Mouse (Mus musculus) lung, postnatal 4 days (tissue): ENCODE measurements around the gene Slc9a3r1.

ENCODE experiments used
- DNase-seq, 2 experiments: peaks; one replicate each; pipeline ENCODE4 v3.0.0; 2021

Gene Slc9a3r1

DNA sequence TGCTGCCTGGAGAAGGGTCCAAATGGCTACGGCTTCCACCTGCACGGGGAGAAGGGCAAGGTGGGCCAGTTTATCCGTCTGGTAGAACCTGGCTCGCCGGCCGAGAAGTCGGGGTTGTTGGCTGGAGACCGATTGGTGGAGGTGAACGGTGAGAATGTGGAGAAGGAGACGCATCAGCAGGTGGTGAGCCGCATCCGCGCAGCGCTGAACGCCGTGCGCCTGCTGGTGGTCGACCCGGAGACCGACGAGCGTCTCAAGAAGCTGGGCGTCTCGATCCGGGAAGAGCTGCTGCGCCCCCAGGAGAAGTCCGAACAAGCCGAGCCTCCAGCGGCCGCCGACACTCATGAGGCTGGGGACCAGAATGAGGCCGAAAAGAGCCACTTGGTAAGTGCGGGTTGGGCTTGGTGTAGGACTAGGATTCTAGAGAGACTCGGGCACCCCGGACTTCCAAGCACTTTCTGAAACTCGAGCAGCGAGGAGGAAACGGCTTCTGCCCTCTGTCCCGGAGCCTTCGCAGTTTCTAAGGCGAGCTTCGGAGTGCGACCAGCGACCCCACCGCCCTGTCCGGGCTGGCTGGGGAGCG, 518 bp downstream of the Slc9a3r1 start:
- peak; percentile 58 to 62 for DNase-seq

DNA sequence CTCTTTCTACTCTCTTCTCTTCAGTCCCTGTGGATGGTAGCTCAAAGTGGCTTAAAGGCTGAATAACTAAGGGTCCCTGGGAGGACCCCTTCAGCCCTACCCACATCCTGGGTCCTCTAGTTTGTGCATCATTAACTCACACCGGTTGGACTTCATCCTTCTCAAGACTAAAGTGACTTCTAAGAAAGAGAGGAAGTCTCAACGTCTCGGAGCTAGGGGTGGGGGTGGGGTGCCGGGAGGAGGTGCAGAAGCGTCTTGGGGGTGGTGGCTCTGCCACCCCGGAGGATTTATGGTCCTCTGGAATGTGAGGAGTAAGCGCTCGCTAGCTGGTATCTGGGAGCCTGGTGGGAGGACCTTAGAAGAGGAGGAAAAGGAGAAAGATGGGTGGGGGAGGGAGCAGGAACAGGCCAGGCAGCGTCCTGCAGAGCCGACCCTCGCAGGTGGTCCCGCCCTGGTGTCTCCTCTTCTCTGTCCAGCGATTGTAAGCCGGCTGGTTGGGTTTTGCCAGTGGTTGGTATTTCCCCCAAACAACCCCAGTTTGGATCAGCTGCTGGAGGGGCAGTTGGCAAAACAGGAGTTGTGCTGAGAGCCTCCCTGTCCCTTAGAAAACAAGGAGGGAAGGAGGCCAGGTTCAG, 1.3 kb downstream of the Slc9a3r1 start:
- DNase-seq, result no peak

DNA sequence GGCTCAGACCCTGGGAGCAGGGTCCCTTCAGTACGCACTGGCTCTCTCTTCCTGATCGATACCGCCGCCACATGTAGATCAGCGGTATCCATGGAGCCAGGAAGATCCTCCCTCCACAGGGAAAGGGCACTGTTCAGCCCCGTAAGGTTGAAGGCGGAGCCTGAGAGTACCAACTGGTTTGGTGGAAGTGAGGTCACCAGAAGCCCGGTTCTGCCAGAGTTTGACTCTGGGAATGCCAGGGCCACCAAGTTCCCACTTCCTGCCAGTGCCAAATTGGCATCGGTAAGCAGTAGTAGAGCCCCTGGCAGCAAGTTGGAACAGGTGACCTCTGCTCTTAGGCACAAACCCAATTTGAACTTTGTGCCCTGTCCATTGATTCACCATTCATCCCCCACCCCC, 1.8 kb downstream of the Slc9a3r1 start:
- DNase-seq, result peak in 1 of 2 experiments; percentile 41

DNA sequence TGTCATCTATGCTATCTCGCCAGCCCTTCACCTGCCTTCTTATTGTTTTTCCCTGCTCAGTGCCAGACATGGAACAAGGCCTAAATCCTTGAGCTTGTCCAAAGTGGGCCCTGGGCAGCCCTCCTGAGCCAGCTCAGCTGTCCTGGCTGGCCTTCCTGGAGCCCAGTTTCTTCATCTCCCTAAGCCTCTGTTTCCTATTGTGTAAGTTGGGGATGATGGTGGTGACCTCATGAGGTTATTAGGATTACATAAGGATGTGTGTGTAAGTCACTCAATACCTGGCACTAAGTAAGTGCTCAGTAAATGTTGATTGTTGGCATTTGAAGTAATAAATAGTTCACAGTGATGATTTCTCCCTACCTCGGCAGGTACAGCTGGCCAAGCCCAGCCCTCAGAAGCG, 3.6 kb downstream of the Slc9a3r1 start:
- no peak for DNase-seq

DNA sequence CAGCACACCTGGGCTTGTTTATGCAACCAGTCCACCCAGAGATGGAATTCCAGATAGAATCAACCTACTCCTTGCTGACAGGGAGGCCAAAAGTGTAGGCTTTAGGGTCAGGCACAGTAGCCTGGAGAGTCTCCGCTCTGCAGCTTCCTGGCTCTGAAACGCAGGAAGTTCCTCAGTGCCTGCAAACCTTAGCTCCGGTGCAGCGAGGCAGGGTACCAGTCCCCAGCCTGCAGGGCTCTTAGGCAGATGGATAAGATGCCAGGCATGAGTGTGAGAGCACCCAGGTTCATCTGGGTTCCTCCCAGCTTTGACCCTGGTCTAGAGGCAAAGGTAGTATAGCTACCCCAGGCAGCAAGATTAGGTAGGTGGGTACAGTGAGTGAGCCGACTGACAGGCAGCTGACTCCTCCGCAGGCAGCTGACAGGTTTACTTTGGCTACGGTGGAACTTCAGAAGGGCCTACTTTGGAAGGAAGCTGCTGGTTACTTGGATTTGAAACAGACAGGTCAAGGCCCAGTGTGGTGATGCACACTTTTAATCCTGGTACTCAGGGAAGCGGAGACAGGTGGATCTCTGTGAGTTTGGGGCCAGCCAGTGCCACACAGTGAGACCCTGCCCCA, 4.6 kb downstream of the Slc9a3r1 start:
- DNase-seq, result no peak

DNA sequence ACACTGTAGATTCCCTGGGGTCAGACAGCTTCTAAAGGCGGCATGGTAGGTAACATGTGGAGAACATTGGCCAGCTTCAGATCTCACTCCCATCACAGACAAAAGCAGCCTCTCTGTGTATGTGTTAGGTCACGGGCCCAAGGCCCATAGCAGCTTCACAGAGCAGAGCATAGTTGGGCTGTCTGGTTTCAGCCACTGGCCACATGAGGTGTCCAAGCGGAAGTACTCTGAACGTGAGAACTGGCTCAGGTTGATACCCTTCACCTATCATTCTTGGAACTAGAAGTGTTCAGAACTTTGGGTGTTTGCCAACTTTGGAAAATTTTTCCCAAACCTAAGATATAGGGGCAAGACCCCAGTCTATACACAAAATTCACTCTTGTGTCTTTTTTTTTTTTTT, 6.3 kb downstream of the Slc9a3r1 start:
- no peak for DNase-seq

DNA sequence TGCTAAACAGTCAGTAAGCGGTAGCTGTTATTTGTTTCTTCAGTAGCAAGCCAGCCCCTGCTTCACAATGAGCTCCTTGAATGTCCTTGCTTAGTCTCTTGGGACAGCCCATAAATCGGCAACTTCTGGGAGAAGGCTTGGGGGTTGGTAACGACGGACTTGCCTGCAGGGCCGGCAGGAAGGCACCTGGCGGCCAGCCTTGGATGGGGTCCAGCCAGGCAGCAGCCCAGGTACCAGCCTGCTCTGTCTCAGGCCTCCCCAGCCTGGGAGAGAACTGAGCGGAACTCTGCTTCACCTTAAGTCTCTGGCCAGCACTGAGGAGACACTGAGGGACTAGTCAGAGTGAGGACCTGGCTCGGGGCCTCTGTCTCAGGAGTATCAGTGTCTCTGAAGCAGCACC, 8.0 kb downstream of the Slc9a3r1 start:
- no peak for DNase-seq

DNA sequence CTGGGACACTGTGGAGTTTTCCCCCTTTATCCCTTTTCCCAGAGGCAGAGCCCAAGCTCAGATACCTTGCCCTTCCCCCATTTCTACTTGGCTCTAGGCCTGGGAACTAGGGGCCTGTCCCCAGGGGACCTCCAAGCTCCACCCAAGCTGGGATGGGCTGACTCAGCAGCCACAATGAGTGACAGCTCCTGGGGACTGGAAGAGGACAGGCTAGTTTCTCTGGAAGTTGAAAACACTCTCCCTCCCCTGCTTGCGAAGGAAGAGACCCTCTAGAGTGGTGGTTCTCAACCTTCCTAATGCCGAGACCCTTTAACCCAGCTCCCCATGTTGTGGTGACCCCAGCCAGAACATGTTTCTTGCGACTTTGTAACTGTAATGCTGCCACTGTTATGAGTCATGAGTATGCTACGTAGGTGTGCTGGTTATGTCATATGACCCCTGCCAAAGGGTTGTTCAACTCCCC, 9.7 kb downstream of the Slc9a3r1 start:
- DNase-seq, result no peak

DNA sequence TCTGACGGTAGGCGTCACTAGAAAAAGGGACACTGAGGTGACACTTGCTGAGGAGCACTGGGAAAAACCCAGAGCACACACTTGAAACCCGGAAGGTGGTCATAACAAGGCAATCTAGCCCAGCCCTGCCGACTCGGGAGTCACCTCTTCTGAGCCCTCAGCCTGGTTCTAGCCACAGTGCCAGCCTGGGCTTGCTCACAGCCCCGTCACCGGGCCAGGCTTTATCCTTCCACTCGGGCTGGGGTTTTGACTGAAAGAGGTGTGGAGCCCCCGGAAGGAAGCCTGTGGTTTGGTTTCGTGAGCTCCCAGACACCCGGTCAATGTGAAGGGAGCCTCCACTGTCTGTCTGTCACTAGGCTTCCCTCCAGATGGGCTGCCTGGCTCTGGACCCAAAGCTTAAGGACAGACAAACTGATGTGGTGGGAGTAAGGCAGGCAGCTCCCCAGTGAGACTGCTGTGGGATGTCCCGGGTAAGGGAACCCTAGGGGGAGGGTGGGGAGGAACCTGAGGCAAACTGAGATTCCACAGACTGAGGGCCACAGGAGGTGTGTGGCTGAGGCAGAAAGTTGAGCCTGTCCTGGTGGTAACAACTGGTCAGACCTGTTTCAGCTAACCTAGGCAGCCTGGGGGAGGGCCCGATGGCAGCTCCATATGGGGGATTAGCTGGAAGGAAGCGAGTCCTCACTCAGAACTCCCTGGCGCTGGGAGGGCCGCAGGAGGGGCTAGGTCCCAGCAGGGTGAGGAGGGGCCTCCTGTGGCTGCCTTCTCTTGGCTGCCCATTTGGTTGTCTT, 10.6 kb downstream of the Slc9a3r1 start:
- DNase-seq, result peak; percentile 43 to 63

DNA sequence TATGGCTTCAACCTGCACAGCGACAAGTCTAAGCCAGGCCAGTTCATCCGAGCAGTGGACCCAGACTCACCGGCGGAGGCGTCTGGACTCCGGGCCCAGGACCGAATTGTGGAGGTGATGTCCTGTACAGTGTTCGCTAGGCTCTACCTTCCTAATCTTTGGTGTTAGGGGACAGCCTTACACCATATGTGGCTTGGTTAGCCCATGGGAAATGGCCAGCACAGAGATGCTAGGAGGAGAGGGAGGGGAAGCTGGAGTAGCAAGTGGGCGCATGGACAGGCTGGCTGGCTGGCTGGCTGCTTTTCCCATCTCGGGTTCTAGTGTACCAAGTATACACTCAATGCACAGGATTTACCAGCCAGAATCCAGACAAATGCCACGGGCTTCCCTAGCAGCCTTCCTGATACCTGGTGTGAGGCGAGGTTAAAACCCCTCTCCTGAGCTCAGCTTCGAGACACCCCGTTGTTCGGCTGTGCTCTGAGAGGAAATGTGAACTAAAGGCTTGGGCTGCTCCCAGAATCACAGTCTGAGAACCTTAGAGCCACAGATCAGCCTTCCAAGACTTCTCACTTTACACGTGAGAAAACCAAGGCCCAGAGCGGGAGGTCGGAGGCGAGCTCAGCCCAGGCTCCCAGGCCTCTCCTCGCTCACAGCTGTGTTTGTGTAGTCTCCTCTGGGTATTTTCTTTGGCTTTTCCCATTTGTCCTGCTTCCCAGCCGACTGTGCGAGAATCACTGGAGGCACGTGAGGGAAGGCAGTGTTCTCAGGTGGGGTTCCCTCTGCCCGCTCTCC, 13.5 kb downstream of the Slc9a3r1 start:
- no peak for DNase-seq

DNA sequence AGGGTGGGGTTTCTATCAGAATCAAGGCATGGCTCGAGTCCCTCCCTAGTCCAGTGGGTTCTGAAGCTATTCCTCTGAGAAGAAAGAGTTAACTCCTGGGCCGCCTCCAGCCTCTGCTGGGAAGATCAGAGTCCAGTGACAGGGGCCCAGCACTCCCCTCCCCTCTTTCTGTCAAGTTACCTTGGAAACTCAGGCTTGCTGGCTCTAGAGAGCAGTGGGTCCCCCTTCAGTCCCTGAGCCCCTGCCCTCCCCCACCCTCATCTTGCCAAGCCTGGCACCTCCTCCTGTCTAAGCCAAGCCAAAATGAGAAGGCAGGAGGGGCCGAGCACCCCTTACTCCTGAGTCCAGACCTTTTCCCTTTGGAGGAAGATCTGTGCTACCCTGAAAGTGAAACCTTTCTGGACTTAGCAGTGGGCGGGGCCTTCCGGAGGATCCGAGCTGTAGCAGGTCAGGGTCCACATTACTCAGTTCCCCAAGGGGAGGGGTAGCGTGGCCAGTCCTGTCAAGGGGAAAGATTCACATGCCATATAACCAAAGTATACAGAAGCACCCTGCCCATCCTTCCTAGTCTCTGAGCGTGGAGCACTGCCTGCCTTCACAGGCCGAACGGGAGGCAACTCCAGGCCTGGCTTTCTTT, 14.5 kb downstream of the Slc9a3r1 start:
- no peak for DNase-seq

DNA sequence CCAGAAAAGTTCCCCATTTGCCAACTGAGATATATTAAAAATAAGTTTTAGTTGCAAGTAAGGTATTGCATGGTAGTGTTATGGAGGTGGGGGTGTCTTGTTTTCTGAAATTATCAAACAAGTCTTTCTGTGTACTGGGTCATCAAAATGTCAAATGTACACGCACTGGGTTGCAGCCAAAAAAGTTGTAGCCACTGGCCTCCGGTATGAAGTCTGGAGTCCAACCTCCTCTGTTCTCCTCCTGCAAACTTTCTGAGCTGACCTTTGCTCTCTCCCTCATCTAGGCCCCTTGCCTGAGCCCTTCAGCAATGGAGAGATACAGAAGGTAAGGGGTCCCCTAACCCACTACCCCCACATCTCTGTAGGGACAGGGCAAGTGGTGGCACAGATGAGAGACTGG, 15.6 kb downstream of the Slc9a3r1 start:
- DNase-seq, result no peak

DNA sequence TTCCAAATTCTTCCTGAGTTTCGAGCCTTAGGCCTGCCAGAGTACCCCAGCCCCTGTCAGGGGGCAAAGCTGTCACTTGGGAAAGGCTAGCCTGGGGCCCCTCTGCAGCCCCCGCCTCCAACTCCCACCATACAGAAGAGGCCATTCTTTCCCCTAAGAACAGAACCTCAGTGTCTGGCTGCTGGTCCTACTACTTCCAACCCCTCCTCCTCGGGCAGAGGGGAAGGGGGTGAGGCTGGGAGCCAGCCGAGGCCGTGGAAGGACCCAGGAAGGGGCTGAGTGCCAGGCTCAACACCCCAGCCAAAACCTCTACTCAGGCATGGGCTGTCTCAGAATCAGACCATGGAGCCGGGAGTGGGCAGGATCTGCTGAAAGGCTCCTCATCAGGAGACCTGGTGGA, 16.1 kb downstream of the Slc9a3r1 start:
- DNase-seq, result no peak

DNA sequence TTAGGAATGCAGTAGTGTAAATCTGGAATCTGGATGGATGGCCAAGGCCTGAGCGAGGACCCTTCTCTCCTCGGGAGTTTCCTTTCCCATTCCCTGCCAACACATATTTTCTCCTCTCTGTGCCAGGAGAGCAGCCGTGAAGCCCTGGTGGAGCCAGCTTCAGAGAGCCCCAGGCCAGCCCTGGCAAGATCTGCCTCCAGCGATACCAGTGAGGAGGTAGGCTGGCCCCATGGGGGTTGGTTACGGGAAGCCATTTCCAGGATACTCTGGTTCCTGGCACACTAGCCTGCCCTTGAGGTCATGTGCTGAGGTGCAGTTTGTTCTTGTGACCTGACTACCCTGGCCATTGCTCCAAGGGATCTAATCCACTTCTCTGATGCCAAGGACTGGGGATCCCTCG, 16.7 kb downstream of the Slc9a3r1 start:
- DNase-seq, result no peak

DNA sequence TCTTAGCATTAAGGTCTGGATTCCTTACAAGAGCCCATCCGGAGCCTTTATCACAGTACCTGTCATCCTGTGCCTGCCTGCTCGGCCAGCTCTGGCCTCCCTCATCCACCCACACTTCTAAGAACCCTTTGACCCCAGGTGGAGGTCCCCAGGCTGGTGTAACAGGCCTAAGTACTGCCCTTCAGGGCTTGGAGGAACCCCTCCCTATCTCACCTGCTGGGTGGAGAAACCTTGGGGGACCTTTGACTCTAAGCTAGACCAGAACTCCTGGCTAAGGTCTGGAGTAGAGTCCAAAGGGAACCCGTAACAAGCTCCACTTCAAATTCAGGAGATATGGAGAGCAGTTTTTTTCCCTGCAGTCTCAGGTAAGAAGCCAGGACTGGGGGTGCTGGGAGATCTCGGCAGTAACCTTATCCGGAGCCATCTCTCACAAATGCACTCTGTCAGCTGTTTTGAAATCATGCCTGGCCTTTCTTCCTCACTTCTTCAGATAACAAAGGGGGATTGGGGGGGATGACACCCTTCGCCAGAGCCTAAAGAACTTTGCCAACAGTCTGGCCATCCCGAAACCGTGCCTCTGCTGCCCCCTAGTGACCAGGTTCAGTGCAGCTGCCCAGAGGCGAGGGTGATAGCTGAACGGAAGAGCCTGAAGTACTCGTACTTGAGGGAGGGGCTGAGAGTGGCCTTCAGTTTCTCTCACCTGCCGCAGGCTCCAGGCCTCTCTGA, 18.9 kb downstream of the Slc9a3r1 start:
- peak; percentile 79 to 91 for DNase-seq

DNA sequence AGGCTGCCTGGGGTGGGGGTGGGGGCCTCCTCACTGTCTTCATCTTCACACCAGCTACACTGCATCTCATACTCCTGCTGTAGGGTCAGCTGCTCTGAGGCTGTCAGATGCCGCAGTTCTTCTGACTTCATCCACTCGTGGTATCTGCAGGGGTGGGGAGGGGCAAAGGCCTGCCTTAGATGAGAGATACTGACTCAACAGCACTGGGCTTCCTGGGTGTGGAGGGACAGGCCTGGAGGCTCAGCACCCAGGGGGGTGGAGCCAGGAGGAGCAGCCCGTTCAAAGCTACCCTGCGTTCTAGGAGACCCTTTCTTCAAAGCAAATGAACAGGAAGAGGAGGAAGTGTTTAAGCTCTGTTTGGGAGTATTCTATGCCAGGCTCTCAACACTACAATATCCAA, 21.8 kb downstream of the Slc9a3r1 start:
- no peak for DNase-seq

DNA sequence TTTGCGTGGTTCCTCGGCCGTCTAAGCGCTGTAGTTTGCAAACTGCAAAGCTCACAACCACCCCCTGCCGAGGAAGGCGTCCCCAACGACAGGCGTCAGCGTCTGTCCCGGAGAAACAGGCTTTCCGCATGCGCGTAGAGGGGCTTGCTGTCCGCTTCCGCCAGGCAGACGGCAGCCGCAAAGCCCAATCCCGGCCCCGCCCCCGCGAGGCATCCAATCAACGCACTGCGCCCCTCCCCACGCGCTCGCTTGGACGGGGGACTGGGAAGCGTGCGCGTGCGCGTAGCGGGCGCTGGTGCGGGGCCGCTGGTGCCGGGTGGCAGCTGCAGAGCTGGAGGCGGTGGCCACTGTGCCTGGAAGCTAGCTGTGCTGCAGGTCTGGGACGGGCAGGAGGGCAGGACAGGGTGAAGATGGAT, 24.1 kb downstream of the Slc9a3r1 start, which contains the start of gene Tmem104:
TSS of gene Tmem104 (plus strand) at position 264 of the 416 bp plus-strand sequence.
- DNase-seq, result peak; percentile 100

DNA sequence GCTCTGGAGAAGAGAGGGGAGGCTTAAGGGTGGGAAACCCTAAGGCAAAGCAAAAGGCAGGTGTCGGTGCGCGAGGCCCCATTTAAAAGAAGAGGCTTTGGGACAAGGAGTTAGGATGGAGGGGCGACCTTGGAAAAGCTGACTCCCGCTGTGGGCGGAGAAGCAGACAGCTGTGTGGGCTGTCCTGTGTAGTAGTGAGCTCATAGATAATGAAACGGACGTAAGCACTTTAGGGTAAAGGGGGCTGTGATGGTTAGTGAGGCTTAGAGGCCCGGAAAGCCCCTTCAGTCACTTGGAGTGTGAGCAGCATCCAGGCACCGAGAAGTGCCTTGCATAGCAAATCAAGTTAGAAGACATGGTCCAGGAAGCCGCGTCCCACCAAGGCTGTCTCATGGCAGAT, 24.6 kb downstream of the Slc9a3r1 start, which contains the start of gene Nat9:
TSS of gene Nat9 (minus strand) at position 167 of the 400 bp plus-strand sequence.
- no peak for DNase-seq

DNA sequence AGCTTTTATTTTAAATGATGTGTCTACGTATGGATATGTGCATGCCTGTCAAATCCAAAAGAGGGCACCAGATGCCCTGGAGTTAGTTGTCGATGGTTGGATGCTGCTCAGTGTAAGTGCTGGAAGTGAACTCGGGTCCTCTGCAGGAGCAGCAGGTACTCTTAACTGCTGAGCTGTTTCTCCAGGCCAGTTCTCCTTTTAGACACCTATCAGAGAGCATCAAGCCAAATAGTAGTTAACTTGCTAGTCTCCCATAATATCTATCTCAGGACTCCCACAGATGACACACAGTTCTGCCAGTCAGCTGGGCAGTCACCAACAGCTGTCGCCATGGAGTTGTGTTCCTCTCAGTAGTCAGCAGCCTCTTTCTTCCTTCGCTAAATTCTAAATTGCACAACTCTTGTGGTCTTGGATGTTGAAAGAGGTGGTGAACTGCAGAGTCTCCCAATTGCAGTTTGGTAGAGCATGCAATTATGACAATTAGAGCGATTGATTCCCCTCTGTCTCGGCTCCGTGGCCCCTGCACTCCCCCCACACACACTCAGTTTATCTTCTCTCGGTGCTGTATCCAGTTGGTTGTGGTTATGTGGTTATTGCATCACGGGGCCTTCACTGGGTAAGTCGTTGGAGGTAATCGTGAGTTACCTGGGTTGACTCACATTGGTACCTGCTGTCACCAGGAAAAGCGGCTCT, 25.5 kb downstream of the Slc9a3r1 start:
- no peak for DNase-seq

DNA sequence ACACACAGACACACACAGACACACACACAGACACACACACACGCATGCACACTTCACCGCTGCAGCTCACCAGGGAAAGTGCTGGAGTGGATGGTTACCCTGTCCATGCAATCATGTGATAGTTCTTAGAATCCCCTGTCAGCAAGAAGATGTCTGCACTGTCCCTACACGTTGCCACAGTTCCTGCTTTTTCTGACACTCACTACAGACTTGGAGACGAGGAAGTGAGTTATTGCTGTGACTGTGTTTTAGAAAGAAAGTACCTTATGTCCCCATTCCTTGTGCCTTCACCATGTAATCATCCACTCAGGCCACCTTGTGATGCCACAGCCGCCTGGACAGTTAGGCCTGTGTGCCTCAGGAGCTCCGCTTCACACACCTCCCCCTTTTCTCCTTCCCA, 26.2 kb downstream of the Slc9a3r1 start:
- no peak for DNase-seq

DNA sequence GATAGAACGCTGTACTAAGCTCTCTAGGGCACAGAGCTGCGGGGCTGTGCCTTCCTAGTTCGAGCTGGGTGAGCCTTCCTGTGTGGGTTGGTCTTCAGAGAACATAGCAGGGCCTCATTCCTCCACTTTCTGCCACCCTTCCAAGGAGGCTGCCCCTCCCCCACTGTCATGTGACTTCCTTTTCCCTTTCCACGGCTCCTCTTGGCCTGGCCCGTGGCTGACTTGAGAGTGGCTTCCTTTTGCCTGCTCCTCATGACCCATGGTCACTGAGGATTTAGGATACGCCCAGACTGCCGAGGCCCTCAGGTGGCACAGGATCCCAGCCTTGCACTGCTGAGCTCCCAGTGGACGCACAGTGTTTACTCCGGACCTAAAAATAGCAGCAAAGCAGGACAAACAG, 29.0 kb downstream of the Slc9a3r1 start:
- peak; percentile 79 to 81 for DNase-seq
